Mouse (Mus musculus) hindbrain, embryonic 13.5 days (tissue): ENCODE data around the gene Dlat. TPM values are rescaled to one million over a fixed set of nuclear protein-coding genes. Genes with fewer than 3 reads are reported as not detected.
A peak's percentile ranks its signal among the peaks of the same experiment; 100 is the strongest.
"Not testable (repeated sequence)": the region's sequence is repeated elsewhere in the genome, so short reads cannot be mapped to it uniquely, and the experiment has no call there.

Source experiments
- ATAC-seq: fragments of 200-750 bp; cut with Nextera tagmentation; 2 replicates; pipeline ENCODE4 v1.8.0; 2017; ENCODE audit warnings: moderate TSS enrichment; ENCODE audit not compliant: low FRiP score
- H3K27ac ChIP-seq: fragments of 300-500 bp; sonication (generic); 2 replicates; pipeline ENCODE4 v1.5.1; 2015; ENCODE audit warnings: inconsistent platforms, mild to moderate bottlenecking, moderate library complexity
- H3K27me3 ChIP-seq: fragments of 300-500 bp; sonication (generic); 2 replicates; pipeline ENCODE4 v1.6.1; 2015; ENCODE audit warnings: mild to moderate bottlenecking, inconsistent platforms
- H3K36me3 ChIP-seq: fragments of 300-500 bp; sonication (generic); 2 replicates; pipeline ENCODE4 v1.6.1; 2015; ENCODE audit warnings: mild to moderate bottlenecking, inconsistent platforms
- H3K4me1 ChIP-seq: fragments of 300-500 bp; sonication (generic); replicated peaks from 2 replicates; pipeline ENCODE4 v1.6.1; 2015; ENCODE audit warnings: inconsistent platforms
- H3K4me2 ChIP-seq: fragments of 300-500 bp; sonication (generic); 2 replicates; pipeline ENCODE4 v1.6.1; 2015; ENCODE audit warnings: inconsistent platforms, mild to moderate bottlenecking, moderate library complexity
- H3K4me3 ChIP-seq: fragments of 300-500 bp; sonication (generic); 2 replicates; pipeline ENCODE4 v1.5.1; 2015; ENCODE audit warnings: mild to moderate bottlenecking, inconsistent platforms
- H3K9ac ChIP-seq: fragments of 300-500 bp; sonication (generic); 2 replicates; pipeline ENCODE4 v1.6.1; 2015; ENCODE audit warnings: mild to moderate bottlenecking, inconsistent platforms
- H3K9me3 ChIP-seq: fragments of 300-500 bp; sonication (generic); 2 replicates; pipeline ENCODE4 v1.6.1; 2016; ENCODE audit warnings: inconsistent platforms
- WGBS: fragments of 180-500 bp; shearing (Covaris S2); methylation state at CpG from one replicate; pipeline ENCODE4 v1.1.7; 2015; 5-methylcytosine and 5-hydroxymethylcytosine counted together
- polyA plus RNA-seq: library from polyadenylated mRNA; unstranded; fragments of >200 nt; fragmentation: Nextera tagmentation; extraction: Ambion mirVana; gene quantifications from 2 replicates; pipeline ENCODE4 v1.2.1, GENCODE M21; 2015

Dlat gene
- polyA plus RNA-seq, 1 experiment from 2014 or later, result 46.3 TPM

DNA sequence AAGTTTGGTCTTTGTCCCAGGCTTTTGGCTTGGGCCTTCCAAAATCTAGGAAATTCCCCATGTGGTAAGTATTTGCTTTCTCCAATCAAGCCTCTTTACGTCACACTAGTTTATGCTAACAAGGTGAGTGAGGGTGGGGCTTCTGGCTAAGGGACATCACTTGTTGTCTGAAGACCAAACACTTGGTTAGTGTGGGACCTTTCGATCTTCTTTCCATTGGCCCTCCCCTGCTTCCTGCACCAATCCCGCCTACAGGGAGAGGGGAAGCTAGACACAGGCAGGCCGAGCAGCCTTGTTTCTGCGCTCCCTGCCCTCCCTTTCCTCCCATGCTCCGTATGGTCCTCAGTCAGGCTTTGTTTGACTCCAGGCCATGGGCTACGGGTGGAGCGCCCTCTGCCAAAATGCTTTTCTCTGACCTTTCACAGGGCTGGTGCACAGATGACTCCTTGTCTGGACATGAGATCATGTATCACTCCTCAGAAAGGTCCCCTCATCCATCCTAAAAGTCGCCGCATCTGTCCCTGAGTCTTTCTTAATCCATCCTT lies 12.7 kb downstream of the Dlat start:
- H3K9me3 ChIP-seq, result no peaks in the 10 kb centered on the region
- no peak overlapping the region for H3K4me3 ChIP-seq
- H3K9ac ChIP-seq, result no peak overlapping the region
- no peak overlapping the region for H3K4me2 ChIP-seq
- WGBS, result 81% methylated on average over 10 of the region's 10 CpGs
- peaks cover 92% of the 10 kb centered on the region for H3K36me3 ChIP-seq
- ATAC-seq, result no peak
- H3K27me3 ChIP-seq, result no peaks in the 10 kb centered on the region
- no peak overlapping the region for H3K27ac ChIP-seq
- no peaks in the 10 kb centered on the region for H3K4me1 ChIP-seq

GRCm38 (mm10) chr9:50634270-50634669 lies 25.3 kb downstream of the Dlat start:
- Histone ChIP-seq H3K27me3 (no peaks in the 10 kb centered on the region), H3K36me3 (peaks cover 62% of the 10 kb centered on the region), H3K9ac (no peak overlapping the region), H3K27ac (no peak overlapping the region), H3K9me3 (no peaks in the 10 kb centered on the region), H3K4me2 (no peak overlapping the region), H3K4me1 (no peaks in the 10 kb centered on the region), H3K4me3 (no peak overlapping the region)
- no peak for ATAC-seq
- 94% methylated on average over 11 of the region's 11 CpGs for whole genome bisulfite sequencing

- WGBS, result 60% methylated on average over 2 of the region's 2 CpGs
- Histone ChIP-seq H3K9me3 (no peaks in the 10 kb centered on the region), H3K36me3 (peaks cover 50% of the 10 kb centered on the region), H3K4me2 (no peak overlapping the region), H3K27ac (no peak overlapping the region), H3K4me3 (no peak overlapping the region), H3K4me1 (no peaks in the 10 kb centered on the region), H3K27me3 (no peaks in the 10 kb centered on the region), H3K9ac (no peak overlapping the region)
- ATAC-seq, result no peak
Observed at GRCm38 (mm10) chr9:50633059-50633458, 26.5 kb downstream of the Dlat start.

- H3K4me2 ChIP-seq, result no peak overlapping the region
- no peak overlapping the region for H3K9ac ChIP-seq
- WGBS, result 89% methylated on average over 6 of the region's 6 CpGs
- no peaks in the 10 kb centered on the region for H3K9me3 ChIP-seq
- H3K4me3 ChIP-seq, result no peak overlapping the region
- H3K36me3 ChIP-seq, result peaks cover 43% of the 10 kb centered on the region
- H3K4me1 ChIP-seq, result no peaks in the 10 kb centered on the region
- H3K27ac ChIP-seq, result no peak overlapping the region
- no peaks in the 10 kb centered on the region for H3K27me3 ChIP-seq
- no peak for ATAC-seq
Observed at GRCm38 (mm10) chr9:50632016-50632688, 27.4 kb downstream of the Dlat start.

GRCm38 (mm10) chr9:50630903-50631302 lies 28.7 kb downstream of the Dlat start:
- not testable (repeated sequence) for H3K4me2 ChIP-seq, H3K27ac ChIP-seq, H3K27me3 ChIP-seq, H3K4me1 ChIP-seq, H3K4me3 ChIP-seq, ATAC-seq, H3K9ac ChIP-seq, H3K9me3 ChIP-seq
- WGBS, result 93% methylated on average over 6 of the region's 8 CpGs
- H3K36me3 ChIP-seq, result peaks cover 31% of the 10 kb centered on the region

- H3K27ac ChIP-seq, result no peak overlapping the region
- no peaks in the 10 kb centered on the region for H3K9me3 ChIP-seq
- 65% methylated on average over 9 of the region's 9 CpGs for WGBS
- H3K4me2 ChIP-seq, result peak overlapping the region; percentile 90
- peaks cover 25% of the 10 kb centered on the region for H3K4me1 ChIP-seq
- H3K36me3 ChIP-seq, result peaks cover 25% of the 10 kb centered on the region
- 0 out of 2 replicates have a peak overlapping the region, but pooled peaks have one; percentile 53 for H3K9ac ChIP-seq
- 0 out of 2 replicates have a peak, but pooled peaks have one; percentile 6 for ATAC-seq
- no peaks in the 10 kb centered on the region for H3K27me3 ChIP-seq
- H3K4me3 ChIP-seq, result peak overlapping the region; percentile 100
Observed at GRCm38 (mm10) chr9:50617794-50618330, 41.7 kb downstream of the Dlat start.

DNA sequence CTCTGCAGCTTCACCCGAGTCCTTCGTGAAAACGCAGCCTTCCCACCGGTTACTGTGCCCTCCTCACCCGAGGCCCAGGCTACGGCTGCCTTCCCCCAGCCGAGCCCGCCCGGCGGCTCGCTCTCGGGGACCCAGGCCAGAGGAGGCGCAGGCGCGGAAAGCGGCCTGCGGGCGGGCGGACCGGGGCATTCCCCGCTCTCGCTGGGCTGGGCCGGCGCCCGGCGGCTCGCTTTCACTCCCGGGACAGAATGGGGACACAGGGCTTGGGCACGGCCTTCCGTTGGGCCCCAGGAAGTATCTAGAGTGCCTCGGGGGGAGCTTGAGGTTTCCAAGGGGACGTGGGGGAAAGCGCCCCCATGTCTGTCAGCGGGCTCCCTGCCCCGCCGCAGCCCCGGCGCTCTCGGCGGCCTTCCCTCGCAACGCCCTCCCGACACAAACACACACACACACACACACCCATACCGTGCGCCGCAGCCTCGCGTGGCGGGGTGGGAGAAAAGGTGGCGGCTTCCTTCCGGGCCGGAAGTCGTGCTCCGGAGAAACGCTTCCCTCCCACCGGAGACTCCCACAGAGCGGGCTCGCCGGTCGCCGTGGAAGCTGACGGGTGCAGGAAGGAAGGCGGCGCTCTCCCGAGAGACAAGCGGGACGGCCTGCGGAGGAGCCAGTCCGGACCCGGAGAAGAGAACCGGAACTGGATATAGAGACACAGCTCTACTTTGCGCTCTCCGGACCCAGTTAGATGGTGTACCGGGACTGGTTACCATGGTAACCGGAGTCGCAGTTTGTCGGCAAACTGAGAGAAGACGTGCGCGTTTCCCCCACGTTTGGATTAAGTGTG lies 42.6 kb downstream of the Dlat start, which contains the start of the genes Pih1d2 and Nkapd1:
TSS of gene Pih1d2 (plus strand) at position 556 of the 838 bp plus-strand sequence.
TSS of gene Nkapd1 (minus strand) at position 699 of the 838 bp plus-strand sequence.
- H3K4me2 ChIP-seq, result peak within 1 kb of the TSS; percentile 90
- peaks cover 25% of the 10 kb centered on the region for H3K4me1 ChIP-seq
- H3K9me3 ChIP-seq, result no peaks in the 10 kb centered on the region
- peak within 1 kb of the TSS; percentile 100 for H3K4me3 ChIP-seq
- under 1% methylated on average over 80 of the region's 81 CpGs for WGBS
- no peaks in the 10 kb centered on the region for H3K27me3 ChIP-seq
- peaks cover 33% of the 10 kb centered on the region for H3K36me3 ChIP-seq
- peak; percentile 96 for ATAC-seq
- H3K27ac ChIP-seq, result peak within 1 kb of the TSS; percentile 96
- H3K9ac ChIP-seq, result peak within 1 kb of the TSS; percentile 97

DNA sequence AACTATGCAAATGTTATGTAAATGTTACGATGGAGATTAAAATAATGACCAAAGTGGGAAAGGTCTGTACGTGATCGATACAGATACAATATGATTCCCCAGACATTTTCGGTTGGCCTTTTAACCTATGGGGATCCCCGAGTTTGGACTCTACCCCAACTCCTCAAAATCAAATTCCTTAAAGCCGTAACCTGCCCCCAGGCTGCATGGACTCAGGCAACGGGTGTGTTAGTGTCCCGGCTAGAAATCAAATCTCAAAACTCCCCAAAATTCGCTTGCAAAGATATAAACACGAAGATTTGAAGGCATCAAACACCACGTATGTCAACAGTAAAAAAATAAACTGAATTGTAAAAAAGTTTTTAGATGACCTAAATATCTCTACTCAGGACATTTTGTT lies 43.4 kb downstream of the Dlat start:
- WGBS, result 41% methylated on average over 11 of the region's 11 CpGs
- no peaks in the 10 kb centered on the region for H3K27me3 ChIP-seq
- H3K4me1 ChIP-seq, result peaks cover 25% of the 10 kb centered on the region
- peak overlapping the region; percentile 90 for H3K4me2 ChIP-seq
- peak overlapping the region; percentile 100 for H3K4me3 ChIP-seq
- peaks cover 40% of the 10 kb centered on the region for H3K36me3 ChIP-seq
- H3K9ac ChIP-seq, result peak overlapping the region; percentile 97
- no peaks in the 10 kb centered on the region for H3K9me3 ChIP-seq
- ATAC-seq, result no peak
- H3K27ac ChIP-seq, result peak overlapping the region; percentile 96

DNA sequence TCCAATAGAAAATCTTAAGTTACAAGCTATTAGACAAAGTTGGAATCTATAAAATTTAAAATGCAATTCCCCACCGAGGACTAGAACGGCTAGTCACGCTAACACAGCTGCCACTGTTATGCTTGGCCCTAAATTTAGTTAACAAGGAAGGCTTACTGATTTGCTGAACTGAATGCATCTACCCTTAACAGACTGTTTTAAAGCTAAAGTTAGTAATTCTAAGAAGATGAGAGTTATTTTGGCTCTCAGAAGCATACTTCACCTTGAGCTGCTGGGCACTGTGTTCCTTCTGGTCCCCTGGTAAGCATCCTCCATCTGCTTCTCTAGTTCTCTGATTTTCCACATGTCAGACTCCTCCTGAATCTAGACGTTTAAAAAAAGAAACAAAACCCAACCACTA lies 47.5 kb downstream of the Dlat start:
- Histone ChIP-seq H3K27ac (no peak overlapping the region), H3K27me3 (no peaks in the 10 kb centered on the region), H3K4me2 (no peak overlapping the region), H3K4me1 (peaks cover 21% of the 10 kb centered on the region), H3K9me3 (no peaks in the 10 kb centered on the region), H3K9ac (no peak overlapping the region), H3K4me3 (no peak overlapping the region), H3K36me3 (peaks cover 73% of the 10 kb centered on the region)
- WGBS, result 93% methylated on average over 4 of the region's 4 CpGs
- no peak for ATAC-seq

DNA sequence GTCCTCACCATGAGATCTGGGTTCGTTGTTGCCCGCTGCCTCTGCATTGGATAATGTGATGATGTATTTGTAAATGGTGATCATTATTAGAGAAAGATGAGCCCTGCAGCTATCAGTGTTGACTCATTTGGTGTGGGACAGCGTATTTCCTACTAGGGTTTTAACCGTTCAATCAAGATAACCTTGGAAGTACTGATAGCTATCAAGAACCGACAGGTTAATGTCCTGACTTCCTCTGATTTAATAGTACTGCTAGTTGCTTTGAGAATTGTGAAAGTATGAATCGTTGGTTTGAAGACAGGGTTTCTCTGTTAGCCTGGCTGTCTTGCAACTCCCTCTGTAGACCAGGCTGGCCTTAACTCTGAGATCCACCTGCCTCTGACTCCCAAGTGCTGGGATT lies 55.2 kb downstream of the Dlat start:
- Histone ChIP-seq H3K27me3 (no peaks in the 10 kb centered on the region), H3K4me1 (peaks cover 34% of the 10 kb centered on the region), H3K4me2 (peak overlapping the region; percentile 90), H3K36me3 (peaks cover 43% of the 10 kb centered on the region), H3K9me3 (no peaks in the 10 kb centered on the region), H3K27ac (peak overlapping the region; percentile 93), H3K4me3 (peak overlapping the region; percentile 89), H3K9ac (peak overlapping the region; percentile 95)
- no peak for ATAC-seq
- WGBS, result 4% methylated on average over 6 of the region's 6 CpGs

- Histone ChIP-seq H3K9ac (peak overlapping the region; percentile 95), H3K27ac (peak overlapping the region; percentile 93), H3K4me1 (peaks cover 34% of the 10 kb centered on the region), H3K9me3 (no peaks in the 10 kb centered on the region), H3K4me2 (peak overlapping the region; percentile 90), H3K27me3 (no peaks in the 10 kb centered on the region), H3K36me3 (peaks cover 44% of the 10 kb centered on the region), H3K4me3 (peak overlapping the region; percentile 89)
- under 1% methylated on average over 24 of the region's 24 CpGs for WGBS
- ATAC-seq, result peak; percentile 93
Observed at GRCm38 (mm10) chr9:50603998-50604324, 55.6 kb downstream of the Dlat start.
